Mouse (Mus musculus): ENCODE measurements around the gene Nxt2. TPM values are rescaled to one million over a fixed set of nuclear protein-coding genes. Genes with fewer than 3 reads are reported as not detected.
"Not testable (repeated sequence)": the region's sequence is repeated elsewhere in the genome, so short reads cannot be mapped to it uniquely, and the experiment has no call there.

Gene Nxt2
- 10 to 100 TPM; 29.6 to 29.8 TPM for total RNA-seq (2021)

- DNase-seq: no peak
These were observed at the start of gene Nxt2 for GRCm38 (mm10) chrX:142226542-142226941. TSS of gene Nxt2 (plus strand) at chrX:142226770.

DNA sequence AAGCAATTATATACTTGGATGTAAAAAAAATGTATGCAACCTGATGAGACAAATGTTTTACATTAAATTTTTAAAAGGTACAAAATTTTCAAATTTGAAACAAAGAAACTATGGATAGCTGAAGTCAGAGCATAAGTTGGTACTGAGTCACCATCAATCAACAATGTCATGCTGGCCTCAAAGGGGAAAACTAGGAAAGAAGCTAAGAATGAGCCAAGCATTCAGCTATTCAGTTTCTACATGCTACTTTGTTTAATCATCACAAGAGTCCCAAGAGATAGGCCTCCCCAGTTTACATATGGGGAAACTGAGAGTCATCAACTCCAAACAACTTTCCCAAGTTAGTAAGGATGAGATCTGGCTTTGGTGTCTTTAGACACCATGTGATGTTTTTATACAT, 49.6 kb upstream of the Nxt2 start:
- DNase-seq: no peak

DNA sequence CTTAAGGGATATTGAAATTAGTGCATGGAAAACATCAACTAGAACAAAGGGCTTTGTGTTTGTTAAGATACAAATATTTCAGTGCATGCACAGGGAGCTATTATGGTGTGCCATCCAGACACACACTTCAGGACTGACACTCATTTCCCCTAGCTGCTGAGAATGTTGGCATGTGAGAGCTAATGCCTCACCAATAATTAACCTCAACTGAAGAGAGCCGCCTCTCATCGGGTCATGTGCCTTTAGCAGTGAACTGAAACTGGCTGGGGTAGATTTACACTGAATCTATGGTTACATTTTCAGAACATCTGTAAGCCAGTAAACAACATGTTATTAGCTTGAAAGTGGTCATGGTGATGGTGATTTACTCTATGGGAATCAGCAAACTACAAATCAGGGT, 44.5 kb upstream of the Nxt2 start:
- DNase-seq: no peak

DNA sequence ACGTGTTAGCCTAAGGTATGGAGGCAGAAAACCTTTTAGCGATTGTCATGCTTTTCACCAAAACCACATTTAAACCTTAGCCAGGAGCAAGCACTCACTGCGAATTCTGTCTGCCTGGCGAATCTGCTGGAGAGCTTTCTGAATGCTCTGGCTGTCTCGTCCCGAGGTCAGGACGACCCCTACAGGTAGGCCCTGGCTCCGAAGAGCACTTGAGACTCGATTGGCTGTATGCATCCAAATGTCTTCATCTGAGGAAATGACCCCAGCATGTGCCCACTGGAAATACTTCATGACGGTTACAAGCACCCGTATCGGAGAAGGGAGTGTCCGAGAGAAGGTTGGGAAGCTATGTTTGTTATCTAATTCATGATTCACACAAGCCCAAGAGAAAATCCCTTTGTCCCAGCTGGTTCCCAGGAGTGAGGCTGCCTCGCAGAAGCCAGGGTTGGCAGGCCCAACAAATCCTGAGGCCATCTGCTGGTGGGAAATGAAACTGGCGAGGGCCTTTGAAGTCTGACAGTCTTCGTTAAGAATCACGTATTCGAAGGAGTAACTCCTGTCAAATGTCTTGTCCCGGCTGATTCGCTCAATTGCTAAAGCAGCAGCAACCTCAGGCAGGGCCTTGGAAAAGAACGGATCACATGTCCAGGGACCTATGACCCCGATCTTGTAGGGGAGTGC, 37.4 kb upstream of the Nxt2 start:
- peak; percentile 23 to 47 for DNase-seq

GRCm38 (mm10) chrX:142190355-142190754, 36.2 kb upstream of the Nxt2 start:
- no peak for DNase-seq

GRCm38 (mm10) chrX:142194420-142194819, 32.1 kb upstream of the Nxt2 start:
- DNase-seq: peak; percentile 8 to 9

- DNase-seq: no peak
These were observed 31.0 kb upstream of the Nxt2 start for GRCm38 (mm10) chrX:142195551-142195950.

DNA sequence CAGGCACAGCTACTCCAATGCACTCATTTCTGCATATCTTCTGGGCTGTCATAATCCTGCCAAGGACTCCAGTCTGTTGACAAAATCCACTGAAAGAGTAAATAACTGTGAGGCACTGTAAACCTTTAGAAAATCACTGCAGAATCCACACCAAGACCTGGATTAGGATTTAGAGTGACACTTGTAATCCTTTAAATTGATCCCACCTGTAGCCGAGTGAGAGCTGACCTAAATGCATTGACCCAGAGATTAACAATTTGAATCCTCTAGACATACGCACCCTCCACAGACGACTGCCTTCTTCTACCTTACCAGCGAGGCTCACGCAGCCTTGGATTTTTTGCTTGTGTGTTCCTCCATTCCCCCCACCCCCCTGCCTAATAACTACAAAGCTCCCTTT, 29.7 kb upstream of the Nxt2 start, which contains the start of gene Gucy2f:
TSS of gene Gucy2f (minus strand) at position 101 of the 400 bp plus-strand sequence.
- no peak for DNase-seq

DNA sequence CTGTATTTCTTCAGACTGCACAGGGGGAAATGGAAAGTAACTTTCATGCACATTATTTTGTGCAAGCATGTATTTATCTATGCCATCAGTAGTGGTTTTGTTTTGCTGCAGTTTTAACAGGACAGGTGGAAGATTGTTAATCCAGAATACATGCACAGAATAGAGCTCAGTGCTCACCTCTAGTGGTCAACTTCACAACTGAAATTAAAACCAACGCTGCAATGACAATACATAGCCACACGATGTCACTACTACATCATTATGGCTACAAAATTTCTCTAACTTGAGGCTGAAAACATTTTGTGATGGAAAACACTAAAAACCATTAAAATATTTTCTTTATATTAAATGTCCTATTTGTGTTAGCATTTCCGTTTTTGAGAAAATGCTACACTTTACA, 26.3 kb upstream of the Nxt2 start:
- peak; percentile 4 to 31 for DNase-seq

DNA sequence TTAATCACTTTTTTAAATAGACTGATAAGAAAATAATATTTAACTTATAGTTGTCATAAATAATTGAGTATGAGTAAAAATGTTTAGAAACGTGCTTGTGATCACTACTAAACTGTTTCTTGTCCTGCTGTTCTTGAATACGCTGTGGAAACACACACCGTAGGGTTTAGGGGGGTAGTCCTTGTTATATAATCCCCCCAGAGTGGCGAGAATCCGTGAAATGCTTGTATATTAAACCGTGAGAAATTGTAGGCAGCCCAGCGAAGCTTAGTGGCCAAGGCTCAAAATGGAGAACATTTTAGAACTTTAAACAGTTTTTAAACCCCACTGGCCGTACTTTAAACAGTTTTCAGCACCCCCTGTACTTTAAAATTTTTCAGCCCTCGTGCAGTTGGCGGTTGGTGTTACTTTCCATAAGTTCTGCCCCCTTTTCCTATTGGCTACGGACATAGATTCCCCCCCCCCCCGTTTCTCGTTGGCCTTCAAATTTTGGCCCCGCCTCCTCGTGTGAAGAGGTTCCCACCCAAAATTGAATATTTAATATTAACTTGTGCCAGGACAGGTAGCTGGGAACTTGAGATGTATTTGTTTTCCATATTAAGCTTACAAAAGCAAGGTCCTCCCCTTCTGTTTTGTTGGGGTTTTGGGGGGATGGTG, 956 bp downstream of the Nxt2 start:
- no peak for DNase-seq

DNA sequence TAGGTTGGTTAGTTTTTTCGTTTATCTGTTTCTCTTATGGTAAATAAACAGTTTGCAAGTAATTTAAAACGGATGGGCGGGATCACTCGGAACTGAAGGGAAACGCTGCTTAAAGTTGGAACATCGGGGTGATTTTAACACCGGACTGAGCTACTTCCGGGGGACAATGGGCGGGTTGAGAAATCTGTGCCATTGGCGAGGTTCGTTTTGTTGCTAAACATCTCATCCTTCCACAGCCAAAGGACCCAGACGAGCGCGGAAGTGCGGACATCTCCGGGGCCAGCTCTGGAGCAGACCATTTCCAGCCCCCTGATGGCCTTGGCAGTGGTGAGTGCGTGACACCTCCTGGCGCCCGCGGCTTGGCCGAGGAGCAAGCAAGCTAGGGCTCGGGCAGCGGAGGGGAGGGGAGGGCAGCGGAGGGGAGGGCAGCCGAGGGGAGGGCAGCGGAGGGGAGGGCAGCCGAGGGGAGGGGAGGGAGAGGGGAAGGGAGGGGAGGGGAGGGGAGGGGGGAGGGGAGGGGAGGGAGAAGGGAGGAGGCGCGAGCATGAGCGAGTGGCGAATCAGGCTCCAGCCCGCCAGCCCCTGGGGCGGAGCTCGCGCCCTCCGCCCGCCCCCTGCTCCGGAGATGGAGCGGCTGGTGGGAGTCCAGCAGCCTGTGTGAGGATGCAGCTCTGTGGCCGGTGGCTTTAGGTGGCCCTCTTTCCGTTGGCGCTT, 1.6 kb downstream of the Nxt2 start:
- DNase-seq: peak; percentile 56 to 62

GRCm38 (mm10) chrX:142228769-142229158, 2.2 kb downstream of the Nxt2 start:
- no peak for DNase-seq

DNA sequence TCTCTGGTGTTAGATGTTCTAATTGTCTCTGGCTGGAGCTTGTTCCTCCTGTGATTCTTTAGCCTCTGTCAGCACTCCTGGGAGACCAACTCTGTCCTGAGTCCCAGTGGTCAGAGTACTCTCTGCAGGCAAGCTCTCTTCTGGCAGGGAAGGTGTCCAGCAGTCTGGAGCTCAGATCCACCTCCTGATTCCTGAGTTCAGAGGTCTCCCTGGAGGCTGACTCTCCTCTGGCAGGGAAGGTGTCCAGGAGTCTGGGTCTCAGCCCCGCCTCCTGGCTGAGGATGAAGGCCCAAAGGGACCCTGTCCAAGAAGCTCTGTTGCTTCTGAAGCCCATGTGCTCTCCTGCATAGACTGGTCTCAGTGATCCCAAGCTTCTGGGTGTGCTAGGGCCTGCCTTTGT, 9.6 kb downstream of the Nxt2 start:
- DNase-seq: not testable (repeated sequence)

- DNase-seq: no peak
These were observed 10.5 kb downstream of the Nxt2 start for GRCm38 (mm10) chrX:142237101-142237500.

DNA sequence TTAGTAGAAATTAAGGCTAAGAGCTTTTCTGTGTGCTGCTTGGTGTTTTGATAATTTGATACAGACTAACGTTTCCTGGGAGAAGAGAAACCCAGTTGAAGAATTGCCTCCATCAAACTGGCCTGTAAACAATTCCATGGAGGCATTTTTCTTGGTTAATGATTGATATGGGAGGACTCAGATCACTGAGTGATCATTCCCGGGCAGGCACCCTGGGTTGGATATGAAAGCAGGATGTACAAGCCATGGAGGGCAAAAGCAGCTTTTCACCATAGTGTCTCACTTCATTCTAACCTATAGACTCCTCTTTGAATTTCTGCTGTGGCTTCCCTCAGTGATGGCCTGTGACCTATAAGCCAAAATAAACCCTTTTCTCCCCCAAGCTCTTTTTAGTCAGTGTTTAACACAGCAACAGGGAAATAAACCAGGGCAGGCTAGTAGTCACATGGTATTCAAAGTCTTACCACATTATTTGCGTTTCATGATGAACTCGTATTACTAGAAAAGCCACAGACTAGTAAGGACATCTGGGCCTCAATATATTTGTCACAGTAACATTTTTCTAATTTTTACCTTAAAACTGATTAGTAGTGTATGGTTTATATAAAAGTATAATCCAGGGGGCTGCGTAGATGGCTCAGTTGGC, 19.2 kb downstream of the Nxt2 start:
- no peak for DNase-seq

GRCm38 (mm10) chrX:142250008-142250736, 23.6 kb downstream of the Nxt2 start:
- DNase-seq: no peak

GRCm38 (mm10) chrX:142276031-142276430, 49.5 kb downstream of the Nxt2 start:
- DNase-seq: no peak

GRCm38 (mm10) chrX:142276573-142276972, 50.0 kb downstream of the Nxt2 start:
- no peak for DNase-seq

DNA sequence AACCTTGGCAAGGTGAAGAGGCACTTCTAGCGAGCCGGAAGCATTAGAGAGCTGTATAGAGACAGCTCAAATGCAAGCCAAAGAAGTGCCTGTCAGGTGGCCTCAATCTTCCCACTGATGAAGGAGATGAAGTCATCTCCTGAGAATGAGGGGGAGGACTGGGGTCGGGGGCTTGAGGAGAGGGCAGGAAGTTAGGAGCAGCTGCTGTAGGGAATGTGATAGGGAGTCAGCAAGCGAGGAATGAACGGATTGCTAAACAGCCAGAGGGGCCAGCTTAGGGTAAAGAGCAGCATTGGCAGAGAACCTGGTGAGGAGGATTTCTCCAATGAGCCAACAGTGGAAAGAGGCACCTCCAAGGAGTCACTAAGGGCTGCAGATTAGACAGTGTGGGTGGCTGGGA, 59.3 kb downstream of the Nxt2 start:
- DNase-seq: no peak
